22 mouse cellular contexts compared by ENCODE assay signal in the genomic region with DNA sequence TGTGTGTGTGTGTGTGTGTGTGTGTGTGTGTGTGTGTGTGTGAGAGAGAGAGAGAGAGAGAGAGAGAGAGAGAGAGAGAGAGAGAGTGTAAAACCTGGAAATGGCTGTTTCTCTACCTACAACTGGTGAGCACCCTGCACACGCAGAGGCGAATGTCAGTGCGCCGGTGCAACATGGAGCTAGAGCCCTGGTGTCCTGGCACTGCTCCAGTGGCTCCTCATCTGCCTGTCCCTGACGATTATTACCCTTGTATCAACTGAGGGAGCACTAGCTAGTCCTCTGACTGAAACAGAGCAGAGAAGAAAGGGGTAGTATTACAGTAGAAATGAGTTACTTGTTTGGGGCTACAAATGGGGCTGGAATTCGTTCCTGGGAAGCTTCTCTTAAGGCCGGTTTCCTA.
A peak's percentile ranks its signal among the peaks of the same experiment; 100 is the strongest.
DNase-seq lines count a peak whose midpoint lies in the region; ATAC-seq lines count a peak whose summit lies in the region.
"Had no signal": no experiment of that assay in that cellular context is flagged by ENCODE, and none has a peak within 500 bp of the region (broad histone marks: within the 10 kb centered on the region; RNA-seq: fewer than 3 reads in every experiment).

No protein-coding gene starts in this region.

- H3K4me2 ChIP-seq in heart, embryonic 11.5 days = no peak overlapping the region
- H3K4me2 ChIP-seq in heart, embryonic 12.5 days = no peak overlapping the region

- no peaks in the 10 kb centered on the region for H3K9me3 ChIP-seq in heart, embryonic 11.5 days (replicated peaks; ENCODE audit: control insufficient read depth, low read length)
- no peaks in the 10 kb centered on the region for H3K9me3 ChIP-seq in heart, embryonic 12.5 days (replicated peaks)
- H3K9me3 ChIP-seq: G1E had no signal

- peaks cover 25% of the 10 kb centered on the region for H3K4me1 ChIP-seq in heart, embryonic 11.5 days (ENCODE audit: control insufficient read depth, insufficient read depth, low read length)
- H3K4me1 ChIP-seq in heart, embryonic 12.5 days (replicated peaks) = peaks cover 64% of the 10 kb centered on the region

- H3K27me3 ChIP-seq in heart, embryonic 11.5 days (ENCODE audit: control insufficient read depth, insufficient read depth, low read length) = no peaks in the 10 kb centered on the region
- no peaks in the 10 kb centered on the region for H3K27me3 ChIP-seq in heart, embryonic 12.5 days (replicated peaks)
- H3K27me3 ChIP-seq: CH12.LX, Patski had no signal

- DNase-seq in adrenal gland, postnatal 36 days = peak; percentile 38 to 42
- DNase-seq in adrenal gland, postnatal 25 days = no peak
- peak; percentile 46 to 53 for DNase-seq in cerebellum, adult 18-20 months
- DNase-seq in cerebellum, postnatal 10 days = no peak
- DNase-seq in heart, adult 8-10 months (ENCODE audit: low spot score) = no peak
- DNase-seq in heart, adult 11 months = no peak
- DNase-seq: adrenal gland, adult 2 months; adrenal gland, adult 8-10 months; adrenal gland, postnatal 10 days; adrenal gland, postnatal 14 days; B cell, adult 2 months; cerebellum, adult 11 months; cerebellum, adult 11-12 months; cerebellum, adult 2 months; cerebellum, adult 8-10 months had no signal

- no peak overlapping the region for H3K4me3 ChIP-seq in heart, embryonic 11.5 days (ENCODE audit: low read depth, low read length)
- no peak overlapping the region for H3K4me3 ChIP-seq in heart, embryonic 12.5 days

- WGBS in heart, embryonic 11.5 days (ENCODE audit: insufficient replicate concordance) = 85% methylated on average over 7 of the region's 7 CpGs
- 73% methylated on average over 7 of the region's 7 CpGs for WGBS in heart, embryonic 12.5 days

- no peak overlapping the region for H3K9ac ChIP-seq in heart, embryonic 11.5 days (ENCODE audit: low read depth, low read length)
- no peak overlapping the region for H3K9ac ChIP-seq in heart, embryonic 12.5 days

- H3K27ac ChIP-seq in heart, embryonic 11.5 days (ENCODE audit: low read depth, low read length) = 0 out of 2 replicates have a peak overlapping the region, but pooled peaks have one; percentile 10
- peak overlapping the region; percentile 79; the same call in 1 of the 2 replicates for H3K27ac ChIP-seq in heart, embryonic 12.5 days (ENCODE audit: poor library complexity, severe bottlenecking)

- no peak for ATAC-seq in heart, embryonic 11.5 days (replicated peaks; ENCODE audit: insufficient number of reproducible peaks, low FRiP score, low TSS enrichment)
- no peak for ATAC-seq in heart, embryonic 12.5 days (ENCODE audit: insufficient number of reproducible peaks, low FRiP score)
- ATAC-seq: activated CD4-positive, CD25-positive, alpha-beta regulatory T cell, adult 4 months; CD4-positive, CD25-positive, alpha-beta regulatory T cell, adult 4 months; Patski had no signal

- peaks cover 54% of the 10 kb centered on the region for H3K36me3 ChIP-seq in heart, embryonic 11.5 days (ENCODE audit: control insufficient read depth, insufficient read depth, low read length)
- H3K36me3 ChIP-seq in heart, embryonic 12.5 days = peaks cover 92% of the 10 kb centered on the region
- H3K36me3 ChIP-seq: G1E had no signal

Comparison
In these comparisons a context has a peak if more than half of its experiments do, and no peak if none do; other contexts are left out.
1. DNase-seq: peak in adrenal gland, postnatal 36 days (2 of 2) and cerebellum, adult 18-20 months (2 of 2); none in adrenal gland, postnatal 25 days (single experiment), cerebellum, postnatal 10 days (0 of 2), heart, adult 8-10 months (single experiment) and heart, adult 11 months (single experiment).